20 mouse cellular contexts compared by ENCODE assay signal in genomic region chr8:121895910-121896309, GRCm38 (mm10). TPM values are rescaled to one million over a fixed set of nuclear protein-coding genes. Genes with fewer than 3 reads are reported as not detected.
DNase-seq lines count a peak whose midpoint lies in the region; ATAC-seq and TF ChIP-seq lines count a peak whose summit lies in the region.
"Had no signal": no experiment of that assay in that cellular context is flagged by ENCODE, and none has a peak within 500 bp of the region (broad histone marks: within the 10 kb centered on the region; RNA-seq: fewer than 3 reads in every experiment).

No protein-coding gene starts in this region.

- H3K27me3 ChIP-seq in testis, adult 2 months (ENCODE audit: control insufficient read depth, insufficient read depth, low read length): no peaks in the 10 kb centered on the region
- no peaks in the 10 kb centered on the region for H3K27me3 ChIP-seq in small intestine, adult 2 months (ENCODE audit: control insufficient read depth, insufficient read depth, low read length)
- H3K27me3 ChIP-seq: forebrain, embryonic 13.5 days; lung, embryonic 15.5 days; megakaryocyte, embryonic 14.5 days had no signal

- H3K36me3 ChIP-seq in testis, adult 2 months (ENCODE audit: control insufficient read depth, insufficient read depth, low read length): peaks cover 8% of the 10 kb centered on the region
- no peaks in the 10 kb centered on the region for H3K36me3 ChIP-seq in small intestine, adult 2 months (ENCODE audit: control insufficient read depth, insufficient read depth, low read length)
- H3K36me3 ChIP-seq: lung, embryonic 15.5 days had no signal

- DNase-seq in adrenal gland, postnatal 10 days: peak; percentile 64
- DNase-seq in adrenal gland, postnatal 25 days: no peak
- DNase-seq in kidney, adult 18-20 months: peak; percentile 33
- DNase-seq in kidney, postnatal 10 days: no peak
- no peak for DNase-seq in testis, postnatal 14 days (ENCODE audit: low spot score)
- DNase-seq: cerebellum, postnatal 36 days; gastrocnemius, adult 2 months; spleen, adult 18-20 months; thymus, adult 18-20 months had no signal

- TF ChIP-seq CTCF in testis, adult 2 months (IDR thresholded peaks at IDR 0.05; ENCODE audit: control insufficient read depth, insufficient read depth, insufficient replicate concordance, low read depth, low read length): no peak
- no peak for TF ChIP-seq CTCF in small intestine, adult 2 months (IDR thresholded peaks at IDR 0.05; ENCODE audit: extremely low read depth, insufficient read length, insufficient replicate concordance, low read depth, low read length)

- WGBS in small intestine, adult 2 months: 62% methylated on average over 7 of the region's 7 CpGs

- peak overlapping the region; percentile 25 for H3K27ac ChIP-seq in testis, adult 2 months (ENCODE audit: control insufficient read depth, insufficient read depth, low read depth, low read length)
- no peak overlapping the region for H3K27ac ChIP-seq in small intestine, adult 2 months (ENCODE audit: insufficient read depth, low read depth, low read length)
- H3K27ac ChIP-seq: gastrocnemius, adult 2 months; lung, embryonic 15.5 days had no signal

- H3K4me3 ChIP-seq in testis, adult 2 months (ENCODE audit: control insufficient read depth, low read depth, low read length): no peak overlapping the region
- H3K4me3 ChIP-seq in small intestine, adult 2 months (ENCODE audit: low read depth, low read length): no peak overlapping the region
- H3K4me3 ChIP-seq: forebrain, embryonic 13.5 days; gastrocnemius, adult 2 months; lung, embryonic 15.5 days; megakaryocyte, embryonic 14.5 days had no signal

- TF ChIP-seq POLR2A in testis, adult 2 months (IDR thresholded peaks at IDR 0.05; ENCODE audit: control insufficient read depth, low read depth, low read length): no peak
- TF ChIP-seq POLR2A in small intestine, adult 2 months (IDR thresholded peaks at IDR 0.05; ENCODE audit: low read depth, low read length): 0 out of 2 replicates have a peak, but pooled peaks have one; percentile 2

- H3K4me1 ChIP-seq in testis, adult 2 months (ENCODE audit: control insufficient read depth, insufficient read depth, low read length): peaks cover 10% of the 10 kb centered on the region; the same call in 1 of the 2 replicates
- H3K4me1 ChIP-seq in small intestine, adult 2 months (ENCODE audit: control insufficient read depth, insufficient read depth, insufficient read length, low read length): peaks cover 25% of the 10 kb centered on the region

- ATAC-seq in frontal cortex, adult (ENCODE audit: low TSS enrichment): no peak
- ATAC-seq: forebrain, embryonic 13.5 days had no signal

RNA-seq across cellular contexts. Expression of gene Slc7a5, which starts 11.6 kb away (rescaled TPM):
- 10 to 100 TPM; 32.0 to 47.2 TPM for total RNA-seq in adrenal gland, postnatal 10 days (2021)
- 56.6 and 57.8 TPM in 2 replicates for total RNA-seq in adrenal gland, postnatal 25 days (2021)
- 84.9 and 104 TPM in 2 replicates for polyA plus RNA-seq in testis, adult 2 months (2012; rRNA removed)
- polyA plus RNA-seq in small intestine, adult 2 months (2012; rRNA removed): 10.9 and 11.5 TPM in 2 replicates

RNA-seq across cellular contexts. Expression of gene Car5a, which starts 48.8 kb away (rescaled TPM):
- total RNA-seq in adrenal gland, postnatal 10 days (2021): 1 to 10 TPM; 2.3 to 4.6 TPM
- 1.6 TPM in 1 of 2 replicates, not detected in the other for total RNA-seq in adrenal gland, postnatal 25 days (2021)
- polyA plus RNA-seq in testis, adult 2 months (2012; rRNA removed): not detected in 2 replicates
- polyA plus RNA-seq in small intestine, adult 2 months (2012; rRNA removed): 0.11 TPM in 1 of 2 replicates, not detected in the other
- total RNA-seq: gastrocnemius, adult 2 months; hematopoietic stem cell, adult 5-6 weeks; left cerebral cortex, postnatal 10 days had no signal
- polyA plus RNA-seq: embryonic facial prominence, embryonic 14.5 days; forebrain, embryonic 13.5 days; heart, embryonic 11.5 days; lung, embryonic 15.5 days; neural tube, embryonic 11.5 days had no signal

RNA-seq across cellular contexts. Expression of gene Banp, which starts 53.6 kb away (rescaled TPM):
- total RNA-seq in adrenal gland, postnatal 10 days (2021): 10 to 100 TPM; 14.0 to 21.3 TPM
- total RNA-seq in adrenal gland, postnatal 25 days (2021): 33.2 and 35.7 TPM in 2 replicates
- polyA plus RNA-seq in testis, adult 2 months (2012; rRNA removed): 15.6 and 18.6 TPM in 2 replicates
- 24.7 and 34.3 TPM in 2 replicates for polyA plus RNA-seq in small intestine, adult 2 months (2012; rRNA removed)

Comparison
In these comparisons a context has a peak if more than half of its experiments do, and no peak if none do; other contexts are left out.
1. DNase-seq: peak in adrenal gland, postnatal 10 days (single experiment) and kidney, adult 18-20 months (single experiment); none in adrenal gland, postnatal 25 days (single experiment), kidney, postnatal 10 days (single experiment) and testis, postnatal 14 days (single experiment).